Mouse (Mus musculus) ES-Bruce4 (cell line): ENCODE measurements around the gene Ugt1a10. TPM values are rescaled to one million over a fixed set of nuclear protein-coding genes. Genes with fewer than 3 reads are reported as not detected.

ENCODE experiments used
- H3K27ac ChIP-seq: 2 replicates; pipeline ENCODE4 v1.5.1; 2012; ENCODE audit warnings: low read length, inconsistent platforms; ENCODE audit not compliant: insufficient read depth
- H3K27me3 ChIP-seq: 2 replicates; pipeline ENCODE4 v1.6.1; 2012; ENCODE audit warnings: mild to moderate bottlenecking, low read length, inconsistent platforms; ENCODE audit not compliant: control insufficient read depth, poor library complexity, insufficient read depth, severe bottlenecking
- H3K36me3 ChIP-seq: 2 replicates; pipeline ENCODE4 v1.6.1; 2012; ENCODE audit warnings: inconsistent platforms, mild to moderate bottlenecking, low read length, moderate library complexity; ENCODE audit not compliant: control insufficient read depth, poor library complexity, insufficient read depth, severe bottlenecking
- H3K4me1 ChIP-seq: one replicate; pipeline ENCODE4 v1.8.1; 2011; ENCODE audit warnings: low read length; ENCODE audit not compliant: control insufficient read depth, insufficient read depth
- H3K4me3 ChIP-seq: 2 replicates; pipeline ENCODE4 v1.5.1; 2011; ENCODE audit warnings: low read depth, mild to moderate bottlenecking, low read length
- H3K9ac ChIP-seq: 2 replicates; pipeline ENCODE4 v1.6.1; 2012; ENCODE audit warnings: low read depth, mild to moderate bottlenecking, inconsistent platforms; ENCODE audit not compliant: poor library complexity, severe bottlenecking
- H3K9me3 ChIP-seq: replicated peaks from 2 replicates; pipeline ENCODE4 v1.6.1; 2012; ENCODE audit warnings: mild to moderate bottlenecking, low read length, inconsistent platforms; ENCODE audit not compliant: control insufficient read depth, poor library complexity, insufficient read depth, severe bottlenecking
- CTCF ChIP-seq: IDR thresholded peaks from one replicate; pipeline ENCODE4 v1.8.1; 2011; ENCODE audit warnings: low read depth, low read length
- EP300 ChIP-seq: IDR thresholded peaks from 2 replicates; pipeline ENCODE4 v1.6.1; 2011; ENCODE audit warnings: low read depth, low read length; ENCODE audit not compliant: insufficient read depth
- POLR2A ChIP-seq: IDR thresholded peaks from one replicate; pipeline ENCODE4 v1.8.1; 2011; ENCODE audit warnings: low read length; ENCODE audit not compliant: insufficient read depth
- polyA plus RNA-seq: library from polyadenylated mRNA; stranded (reverse); fragments of >200 nt; gene quantifications from 2 replicates; pipeline ENCODE4 v1.2.4, GENCODE M21; 2011; ENCODE audit warnings: low read depth; ENCODE audit not compliant: missing spikeins, insufficient read depth, insufficient read length

Ugt1a10 gene
- polyA plus RNA-seq, 1 experiment = not detected

DNA sequence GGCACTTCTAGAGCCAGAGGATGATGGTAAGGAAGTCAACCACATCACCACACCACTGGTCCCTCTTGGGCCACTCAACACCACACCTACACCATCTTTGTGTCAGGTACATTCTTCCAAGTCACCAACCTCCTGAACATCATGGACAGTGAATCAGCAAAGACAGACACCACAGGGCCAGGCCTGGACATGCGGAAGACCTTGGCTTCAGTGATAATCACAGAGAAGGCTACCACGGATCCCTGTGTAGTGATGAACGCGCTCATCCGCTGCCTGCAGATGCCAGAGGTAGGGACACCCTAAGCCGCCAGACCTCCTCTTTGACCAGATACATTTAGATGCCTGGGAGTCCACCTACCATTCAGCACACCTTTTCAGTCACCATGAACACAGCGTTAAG, 172.9 kb downstream of the Ugt1a10 start:
- Histone ChIP-seq H3K27me3 (no peaks in the 10 kb centered on the region), H3K4me1 (no peaks in the 10 kb centered on the region), H3K9ac (no peak overlapping the region), H3K27ac (no peak overlapping the region), H3K9me3 (no peaks in the 10 kb centered on the region), H3K4me3 (no peak overlapping the region), H3K36me3 (no peaks in the 10 kb centered on the region)
- no peak for TF ChIP-seq CTCF

DNA sequence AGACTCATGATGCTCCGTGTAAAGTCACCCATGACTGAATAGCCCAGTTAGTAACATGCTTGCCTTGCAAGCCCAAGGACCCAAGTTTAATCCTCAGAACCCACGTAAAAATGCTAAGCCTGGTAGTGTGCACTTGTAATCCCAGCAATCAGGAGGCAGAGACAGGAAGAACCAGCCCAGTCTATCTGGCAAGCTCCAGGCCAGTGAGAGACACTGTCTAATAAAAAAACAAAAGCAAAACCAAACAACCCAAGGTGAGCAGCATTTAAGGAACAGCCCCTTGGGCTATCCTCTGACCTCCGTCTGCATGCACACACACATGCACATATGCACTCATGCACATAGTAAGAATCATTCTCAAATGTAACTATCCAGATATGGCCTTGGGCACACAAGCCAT, 174.4 kb downstream of the Ugt1a10 start:
- Histone ChIP-seq H3K9ac (no peak overlapping the region), H3K27ac (no peak overlapping the region), H3K4me1 (no peaks in the 10 kb centered on the region), H3K27me3 (no peaks in the 10 kb centered on the region), H3K9me3 (no peaks in the 10 kb centered on the region), H3K4me3 (no peak overlapping the region), H3K36me3 (no peaks in the 10 kb centered on the region)
- TF ChIP-seq CTCF = no peak

DNA sequence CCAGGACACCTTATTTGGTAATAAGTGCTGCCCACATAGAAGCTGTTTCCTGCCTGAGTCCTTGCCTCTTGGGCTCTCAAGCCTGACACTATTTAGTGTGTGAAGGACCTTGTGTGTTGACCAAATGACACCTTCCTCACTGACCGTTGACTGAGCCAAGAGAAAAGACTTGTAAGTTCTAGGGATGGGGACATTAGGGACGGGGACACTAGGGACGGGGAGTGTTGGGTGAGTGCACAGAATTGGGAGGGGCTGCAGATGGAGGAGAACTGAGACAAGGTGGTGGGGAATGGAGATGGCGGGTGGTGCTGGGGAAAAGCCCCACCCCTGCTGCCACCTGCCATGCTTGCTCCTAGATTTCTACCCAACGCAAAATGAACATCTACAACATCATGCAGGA, 174.8 kb downstream of the Ugt1a10 start:
- TF ChIP-seq EP300 = no peak
- TF ChIP-seq CTCF = no peak
- TF ChIP-seq POLR2A = no peak
- no peaks in the 10 kb centered on the region for H3K9me3 ChIP-seq

DNA sequence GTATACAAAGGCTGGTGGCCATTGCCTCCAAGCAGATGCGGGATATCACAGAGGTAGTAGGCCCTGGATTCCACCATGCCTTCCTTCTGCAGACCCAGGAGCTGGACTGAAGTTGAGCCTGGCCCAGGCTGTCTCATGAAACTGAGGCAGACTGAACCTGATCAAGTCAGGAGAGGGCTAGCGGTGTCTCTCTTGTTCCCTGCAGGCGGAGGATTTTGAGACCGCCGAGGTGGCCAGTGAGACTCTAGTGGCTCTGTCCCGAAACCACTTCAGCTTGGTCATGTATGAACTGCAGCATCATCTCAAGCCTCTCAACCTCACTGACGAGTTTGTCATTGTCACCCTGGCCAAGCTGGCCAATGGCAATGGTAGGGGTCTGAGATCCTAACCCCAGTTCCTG, 175.2 kb downstream of the Ugt1a10 start:
- Histone ChIP-seq H3K27me3 (no peaks in the 10 kb centered on the region), H3K4me3 (no peak overlapping the region), H3K36me3 (no peaks in the 10 kb centered on the region), H3K4me1 (no peaks in the 10 kb centered on the region), H3K9ac (no peak overlapping the region), H3K27ac (no peak overlapping the region), H3K9me3 (no peaks in the 10 kb centered on the region)
- TF ChIP-seq CTCF (no peak), POLR2A (no peak), EP300 (no peak)

More for the DNA sequence above, 174.8 kb downstream of the Ugt1a10 start:
- H3K9ac ChIP-seq = no peak overlapping the region
- no peaks in the 10 kb centered on the region for H3K27me3 ChIP-seq
- no peak overlapping the region for H3K27ac ChIP-seq
- H3K4me3 ChIP-seq = no peak overlapping the region
- no peaks in the 10 kb centered on the region for H3K36me3 ChIP-seq
- no peaks in the 10 kb centered on the region for H3K4me1 ChIP-seq

DNA sequence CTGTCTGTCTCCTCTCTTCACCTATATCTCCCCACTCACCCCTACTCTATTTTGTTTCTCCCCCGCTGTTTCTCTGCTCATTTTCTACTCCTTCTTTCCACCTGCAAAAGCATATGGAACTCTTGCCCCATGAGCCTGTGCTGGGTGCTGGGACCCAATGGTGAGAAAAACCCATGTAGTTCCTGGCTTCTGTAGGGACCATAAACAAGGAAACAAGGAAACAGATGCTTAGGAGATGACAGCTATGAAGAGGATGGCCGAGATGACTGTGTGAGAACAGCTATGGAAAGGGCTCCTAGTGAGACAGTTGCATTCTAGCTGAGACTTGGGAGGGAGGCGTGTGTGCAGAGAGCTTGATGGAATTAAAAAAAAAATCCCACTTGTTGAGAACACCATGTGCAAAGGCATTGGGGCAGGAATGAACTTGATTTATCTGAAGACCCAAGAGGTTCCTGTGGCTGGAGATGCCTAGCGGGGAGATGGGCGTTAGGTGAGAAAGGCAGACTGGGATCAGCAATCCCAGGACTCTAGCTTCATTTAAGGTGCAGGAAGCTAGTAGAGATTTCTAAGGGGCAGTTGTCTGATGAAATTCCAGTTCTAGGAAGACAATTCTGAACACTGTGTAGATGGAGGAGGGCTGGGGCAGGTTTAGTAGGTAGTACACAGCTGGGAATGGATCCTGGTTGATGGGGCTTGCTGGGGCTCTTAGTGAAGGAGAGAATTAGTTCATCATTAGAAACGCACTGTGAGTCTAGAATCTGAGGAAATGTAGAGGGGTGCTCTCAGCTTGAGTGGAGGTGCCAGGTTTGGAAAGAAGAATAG, 176.0 kb downstream of the Ugt1a10 start:
- H3K9ac ChIP-seq = no peak overlapping the region
- no peaks in the 10 kb centered on the region for H3K27me3 ChIP-seq
- no peak overlapping the region for H3K4me3 ChIP-seq
- TF ChIP-seq POLR2A (no peak), EP300 (no peak), CTCF (no peak)
- H3K27ac ChIP-seq = no peak overlapping the region
- no peaks in the 10 kb centered on the region for H3K36me3 ChIP-seq
- no peaks in the 10 kb centered on the region for H3K9me3 ChIP-seq
- H3K4me1 ChIP-seq = no peaks in the 10 kb centered on the region

DNA sequence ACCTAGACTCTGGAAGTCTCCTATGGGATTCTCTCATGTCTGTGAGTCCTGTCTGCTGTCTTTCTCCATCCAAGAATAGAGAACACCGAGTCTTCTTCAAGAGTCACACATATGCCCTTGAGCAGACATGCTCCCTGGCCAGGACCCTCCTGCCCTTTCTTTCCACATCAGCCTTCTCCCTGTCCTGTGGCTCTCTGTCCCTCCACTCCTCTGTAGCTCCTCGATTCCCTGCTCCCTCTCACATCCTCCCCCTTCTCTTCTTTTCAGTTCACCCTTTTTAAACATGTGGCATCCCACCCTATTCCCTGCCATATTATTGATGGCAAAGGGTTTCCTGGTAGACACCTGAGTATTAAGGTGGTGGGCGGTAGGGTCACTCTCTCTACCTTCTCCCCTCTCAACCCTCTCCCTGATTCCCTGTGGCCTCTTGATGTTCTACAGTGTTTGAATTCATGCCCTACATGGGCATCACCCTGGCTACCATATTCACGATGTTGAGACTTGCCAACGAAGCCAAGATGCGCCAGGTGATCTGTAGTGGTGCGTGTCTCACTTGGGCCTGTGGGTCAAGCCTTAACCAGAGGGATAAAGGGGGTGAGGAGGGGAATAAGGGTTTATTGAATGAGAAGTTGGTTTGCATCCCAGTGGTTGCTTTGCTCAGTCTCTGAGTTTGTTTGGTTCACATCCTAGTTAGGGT, 176.8 kb downstream of the Ugt1a10 start:
- no peak for TF ChIP-seq CTCF
- no peak for TF ChIP-seq POLR2A
- no peak for TF ChIP-seq EP300
- Histone ChIP-seq H3K9me3 (no peaks in the 10 kb centered on the region), H3K9ac (no peak overlapping the region), H3K4me1 (no peaks in the 10 kb centered on the region), H3K27ac (no peak overlapping the region), H3K27me3 (no peaks in the 10 kb centered on the region), H3K36me3 (no peaks in the 10 kb centered on the region), H3K4me3 (no peak overlapping the region)
